Mouse (Mus musculus) kidney, adult 11 months (tissue): Measurements from ENCODE around the gene Socs2.

ENCODE experiments used
- DNase-seq: peaks from one replicate; pipeline ENCODE4 v3.0.0; 2022

Socs2 gene

GRCm38 (mm10) chr10:95420284-95420683, 3.3 kb upstream of the Socs2 start:
- no peak for DNase-seq

GRCm38 (mm10) chr10:95419726-95420125, 2.7 kb upstream of the Socs2 start:
- DNase-seq: no peak

GRCm38 (mm10) chr10:95418631-95419030, 1.7 kb upstream of the Socs2 start:
- peak; percentile 61 for DNase-seq

GRCm38 (mm10) chr10:95417496-95418236, 686 bp upstream of the Socs2 start:
- peak; percentile 65 for DNase-seq

- DNase-seq: no peak
Measured at GRCm38 (mm10) chr10:95416361-95416684, 657 bp downstream of the Socs2 start.

GRCm38 (mm10) chr10:95415533-95416360, 1.2 kb downstream of the Socs2 start:
- peak; percentile 44 for DNase-seq

GRCm38 (mm10) chr10:95415159-95415532, 1.8 kb downstream of the Socs2 start:
- peak; percentile 19 for DNase-seq

- DNase-seq: peak; percentile 27
Measured at GRCm38 (mm10) chr10:95414316-95415158, 2.4 kb downstream of the Socs2 start.

GRCm38 (mm10) chr10:95411139-95411538, 5.8 kb downstream of the Socs2 start:
- peak; percentile 37 for DNase-seq

- DNase-seq: no peak
Measured at GRCm38 (mm10) chr10:95410709-95411108, 6.3 kb downstream of the Socs2 start.

GRCm38 (mm10) chr10:95410209-95410608, 6.8 kb downstream of the Socs2 start:
- DNase-seq: no peak

- DNase-seq: no peak
Measured at GRCm38 (mm10) chr10:95409149-95409548, 7.8 kb downstream of the Socs2 start.

- DNase-seq: no peak
Measured at GRCm38 (mm10) chr10:95408487-95408886, 8.5 kb downstream of the Socs2 start.

- DNase-seq: no peak
Measured at GRCm38 (mm10) chr10:95407541-95408160, 9.3 kb downstream of the Socs2 start.

- no peak for DNase-seq
Measured at GRCm38 (mm10) chr10:95404774-95405173, 12.2 kb downstream of the Socs2 start.

- no peak for DNase-seq
Measured at GRCm38 (mm10) chr10:95399689-95400354, 17.2 kb downstream of the Socs2 start.

- no peak for DNase-seq
Measured at GRCm38 (mm10) chr10:95398489-95398888, 18.5 kb downstream of the Socs2 start.

GRCm38 (mm10) chr10:95397191-95397835, 19.7 kb downstream of the Socs2 start:
- no peak for DNase-seq

GRCm38 (mm10) chr10:95396356-95396755, 20.6 kb downstream of the Socs2 start:
- no peak for DNase-seq

GRCm38 (mm10) chr10:95394819-95395812, 21.9 kb downstream of the Socs2 start:
- no peak for DNase-seq
